Mouse (Mus musculus) forebrain, embryonic 13.5 days (tissue): Measurements from ENCODE around the gene Rtn2. TPM values are rescaled to one million over a fixed set of nuclear protein-coding genes. Genes with fewer than 3 reads are reported as not detected.

Source experiments
- ATAC-seq: fragments of 200-750 bp; cut with Nextera tagmentation; 2 replicates; pipeline ENCODE4 v1.8.0; 2017
- H3K27ac ChIP-seq: fragments of 300-500 bp; sonication (generic); 2 replicates; pipeline ENCODE4 v1.5.1; 2015; ENCODE audit warnings: inconsistent platforms, mild to moderate bottlenecking, moderate library complexity
- H3K27me3 ChIP-seq: fragments of 300-500 bp; sonication (generic); 2 replicates; pipeline ENCODE4 v1.6.1; 2015; ENCODE audit warnings: mild to moderate bottlenecking, inconsistent platforms
- H3K36me3 ChIP-seq: fragments of 300-500 bp; sonication (generic); 2 replicates; pipeline ENCODE4 v1.6.1; 2015; ENCODE audit warnings: mild to moderate bottlenecking, inconsistent platforms; ENCODE audit not compliant: poor library complexity, severe bottlenecking
- H3K4me1 ChIP-seq: fragments of 300-500 bp; sonication (generic); 2 replicates; pipeline ENCODE4 v1.6.1; 2015; ENCODE audit warnings: inconsistent platforms
- H3K4me2 ChIP-seq: fragments of 300-500 bp; sonication (generic); 2 replicates; pipeline ENCODE4 v1.6.1; 2015; ENCODE audit warnings: inconsistent platforms, mild to moderate bottlenecking, moderate library complexity
- H3K4me3 ChIP-seq: fragments of 300-500 bp; sonication (generic); 2 replicates; pipeline ENCODE4 v1.5.1; 2015; ENCODE audit warnings: mild to moderate bottlenecking, inconsistent platforms
- H3K9ac ChIP-seq: fragments of 300-500 bp; sonication (generic); 2 replicates; pipeline ENCODE4 v1.6.1; 2015; ENCODE audit warnings: mild to moderate bottlenecking, inconsistent platforms
- H3K9me3 ChIP-seq: fragments of 300-500 bp; sonication (generic); replicated peaks from 2 replicates; pipeline ENCODE4 v1.6.1; 2016; ENCODE audit warnings: inconsistent platforms
- WGBS: fragments of 180-500 bp; shearing (Covaris S2); methylation state at CpG from one replicate; pipeline ENCODE4 v1.1.7; 2015; 5-methylcytosine and 5-hydroxymethylcytosine counted together
- polyA plus RNA-seq: library from polyadenylated mRNA; unstranded; fragments of >200 nt; fragmentation: Nextera tagmentation; extraction: Ambion mirVana; gene quantifications from 2 replicates; pipeline ENCODE4 v1.2.1, GENCODE M21; 2015

Gene Rtn2
- polyA plus RNA-seq, 1 experiment from 2014 or later, result 87.9 TPM

GRCm38 (mm10) chr7:19247511-19247910, 34.9 kb upstream of the Rtn2 start:
- Histone ChIP-seq H3K36me3 (peaks cover 38% of the 10 kb centered on the region), H3K27ac (no peak overlapping the region), H3K9me3 (no peaks in the 10 kb centered on the region), H3K4me2 (no peak overlapping the region), H3K27me3 (no peaks in the 10 kb centered on the region), H3K4me3 (no peak overlapping the region), H3K9ac (no peak overlapping the region), H3K4me1 (peaks cover 7% of the 10 kb centered on the region; the same call in 1 of the 2 replicates)
- 94% methylated on average over 2 of the region's 2 CpGs for WGBS
- ATAC-seq, result no peak

- no peak overlapping the region for H3K4me2 ChIP-seq
- H3K27me3 ChIP-seq, result no peaks in the 10 kb centered on the region
- H3K4me3 ChIP-seq, result no peak overlapping the region
- H3K36me3 ChIP-seq, result peaks cover 32% of the 10 kb centered on the region
- no peak overlapping the region for H3K27ac ChIP-seq
- no peaks in the 10 kb centered on the region for H3K4me1 ChIP-seq
- 87% methylated on average over 4 of the region's 4 CpGs for WGBS
- H3K9me3 ChIP-seq, result no peaks in the 10 kb centered on the region
- no peak overlapping the region for H3K9ac ChIP-seq
- no peak for ATAC-seq
Measured at GRCm38 (mm10) chr7:19252078-19252477, 30.3 kb upstream of the Rtn2 start.

DNA sequence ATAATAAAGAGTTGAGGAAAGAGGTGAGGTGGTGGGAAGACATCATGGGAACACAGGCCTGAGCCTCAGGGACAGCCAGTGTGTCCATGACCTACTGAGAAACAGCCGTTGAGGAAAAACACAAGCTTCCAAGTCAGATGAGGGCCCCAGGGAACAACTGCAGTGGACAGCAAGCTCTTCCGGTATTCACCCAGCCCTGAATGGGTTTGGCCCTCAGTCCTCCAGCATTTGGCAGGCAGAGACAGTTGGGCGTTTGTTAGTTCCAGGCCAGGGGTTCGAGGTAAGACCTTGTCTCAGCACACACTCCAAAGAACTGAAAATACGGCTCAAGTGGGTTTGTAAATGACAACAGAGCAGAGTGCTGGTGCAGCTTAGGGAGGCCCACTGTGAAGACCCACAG, 29.0 kb upstream of the Rtn2 start:
- no peak overlapping the region for H3K27ac ChIP-seq
- H3K9me3 ChIP-seq, result no peaks in the 10 kb centered on the region
- H3K27me3 ChIP-seq, result no peaks in the 10 kb centered on the region
- ATAC-seq, result no peak
- H3K4me3 ChIP-seq, result no peak overlapping the region
- no peak overlapping the region for H3K9ac ChIP-seq
- H3K36me3 ChIP-seq, result peaks cover 36% of the 10 kb centered on the region
- 69% methylated on average over 5 of the region's 5 CpGs for WGBS
- no peak overlapping the region for H3K4me2 ChIP-seq
- no peaks in the 10 kb centered on the region for H3K4me1 ChIP-seq

DNA sequence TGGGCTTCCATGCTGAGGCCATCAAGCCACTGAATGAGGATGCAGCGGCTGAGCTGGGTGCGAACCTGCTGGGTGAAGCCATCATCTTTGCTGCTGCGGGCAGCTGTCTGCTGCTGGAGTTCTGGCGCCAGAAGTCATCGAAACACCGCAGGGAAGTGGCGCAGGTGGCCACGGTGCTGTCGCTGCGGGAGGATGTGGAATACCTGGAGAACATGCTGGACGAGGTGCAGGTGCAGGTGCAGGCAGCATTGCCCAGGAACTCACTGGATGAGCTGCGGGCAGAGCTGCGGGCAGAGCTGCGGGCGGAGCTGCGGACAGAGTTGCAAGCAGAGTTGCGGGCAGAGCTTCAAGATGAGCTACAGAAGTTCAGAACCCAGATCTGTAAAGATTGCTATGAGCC, 27.0 kb upstream of the Rtn2 start:
- H3K36me3 ChIP-seq, result peaks cover 56% of the 10 kb centered on the region
- 90% methylated on average over 17 of the region's 17 CpGs for WGBS

GRCm38 (mm10) chr7:19256567-19256966, 25.9 kb upstream of the Rtn2 start:
- Histone ChIP-seq H3K27ac (no peak overlapping the region), H3K36me3 (peaks cover 66% of the 10 kb centered on the region), H3K27me3 (no peaks in the 10 kb centered on the region), H3K4me2 (no peak overlapping the region), H3K4me3 (no peak overlapping the region), H3K9me3 (no peaks in the 10 kb centered on the region), H3K4me1 (no peaks in the 10 kb centered on the region), H3K9ac (no peak overlapping the region)
- 89% methylated on average over 7 of the region's 7 CpGs for WGBS
- no peak for ATAC-seq

More for the DNA sequence above, 27.0 kb upstream of the Rtn2 start:
- Histone ChIP-seq H3K9me3 (no peaks in the 10 kb centered on the region), H3K27ac (no peak overlapping the region), H3K9ac (no peak overlapping the region), H3K4me2 (no peak overlapping the region), H3K4me1 (no peaks in the 10 kb centered on the region), H3K27me3 (no peaks in the 10 kb centered on the region), H3K4me3 (no peak overlapping the region)
- ATAC-seq, result no peak

GRCm38 (mm10) chr7:19257390-19258022, 24.9 kb upstream of the Rtn2 start:
- peak; percentile 75; the same call in 1 of the 2 replicates for ATAC-seq
- Histone ChIP-seq H3K27me3 (no peaks in the 10 kb centered on the region), H3K4me2 (no peak overlapping the region), H3K27ac (no peak overlapping the region), H3K9ac (no peak overlapping the region), H3K4me3 (no peak overlapping the region), H3K4me1 (no peaks in the 10 kb centered on the region), H3K9me3 (no peaks in the 10 kb centered on the region), H3K36me3 (peaks cover 74% of the 10 kb centered on the region)
- 34% methylated on average over 11 of the region's 11 CpGs for WGBS

GRCm38 (mm10) chr7:19258336-19258735, 24.1 kb upstream of the Rtn2 start:
- Histone ChIP-seq H3K4me1 (no peaks in the 10 kb centered on the region), H3K4me3 (no peak overlapping the region), H3K4me2 (no peak overlapping the region), H3K27ac (no peak overlapping the region), H3K9me3 (no peaks in the 10 kb centered on the region), H3K27me3 (no peaks in the 10 kb centered on the region), H3K36me3 (peaks cover 83% of the 10 kb centered on the region), H3K9ac (no peak overlapping the region)
- WGBS, result 82% methylated on average over 3 of the region's 3 CpGs
- no peak for ATAC-seq

- Histone ChIP-seq H3K4me3 (no peak overlapping the region), H3K36me3 (peaks cover 49% of the 10 kb centered on the region), H3K27ac (no peak overlapping the region), H3K9ac (no peak overlapping the region), H3K4me2 (no peak overlapping the region), H3K27me3 (no peaks in the 10 kb centered on the region), H3K9me3 (no peaks in the 10 kb centered on the region), H3K4me1 (peaks cover 13% of the 10 kb centered on the region)
- no peak for ATAC-seq
- WGBS, result 94% methylated on average over 5 of the region's 7 CpGs
Measured at GRCm38 (mm10) chr7:19265147-19265546, 17.3 kb upstream of the Rtn2 start.

GRCm38 (mm10) chr7:19265928-19266822, 16.2 kb upstream of the Rtn2 start:
- Histone ChIP-seq H3K36me3 (peaks cover 38% of the 10 kb centered on the region), H3K4me3 (no peak overlapping the region), H3K9me3 (no peaks in the 10 kb centered on the region), H3K27me3 (no peaks in the 10 kb centered on the region), H3K27ac (no peak overlapping the region), H3K9ac (0 out of 2 replicates have a peak overlapping the region, but pooled peaks have one; percentile 3), H3K4me2 (no peak overlapping the region), H3K4me1 (peaks cover 23% of the 10 kb centered on the region)
- 83% methylated on average over 10 of the region's 10 CpGs for WGBS
- no peak for ATAC-seq

GRCm38 (mm10) chr7:19267051-19267450, 15.4 kb upstream of the Rtn2 start:
- Histone ChIP-seq H3K4me2 (no peak overlapping the region), H3K4me1 (peaks cover 23% of the 10 kb centered on the region), H3K9ac (no peak overlapping the region), H3K9me3 (no peaks in the 10 kb centered on the region), H3K36me3 (peaks cover 31% of the 10 kb centered on the region), H3K27ac (no peak overlapping the region), H3K4me3 (no peak overlapping the region), H3K27me3 (no peaks in the 10 kb centered on the region)
- ATAC-seq, result no peak
- WGBS, result 78% methylated on average over 10 of the region's 10 CpGs

GRCm38 (mm10) chr7:19268993-19269681, 13.3 kb upstream of the Rtn2 start:
- peaks cover 26% of the 10 kb centered on the region for H3K4me1 ChIP-seq
- no peaks in the 10 kb centered on the region for H3K27me3 ChIP-seq
- H3K4me2 ChIP-seq, result peak overlapping the region; percentile 94
- no peak overlapping the region for H3K27ac ChIP-seq
- peak overlapping the region; percentile 97 for H3K4me3 ChIP-seq
- H3K9ac ChIP-seq, result peak overlapping the region; percentile 92
- H3K9me3 ChIP-seq, result no peaks in the 10 kb centered on the region
- 59% methylated on average over 10 of the region's 10 CpGs for WGBS
- H3K36me3 ChIP-seq, result peaks cover 11% of the 10 kb centered on the region
- ATAC-seq, result no peak
